Mouse (Mus musculus) lung, adult 2 months (tissue): Measurements from ENCODE around the gene Dop1b.

Source experiments
- CTCF ChIP-seq: fragments of 200-500 bp; IDR thresholded peaks from 2 replicates; pipeline ENCODE4 v1.5.1; 2011; ENCODE audit warnings: mild to moderate bottlenecking, low read length, control low read depth; ENCODE audit not compliant: insufficient read depth
- POLR2A ChIP-seq: fragments of 200-500 bp; IDR thresholded peaks from 2 replicates; pipeline ENCODE4 v1.6.1; 2011; ENCODE audit warnings: low read depth, mild to moderate bottlenecking, control low read depth, low read length, borderline replicate concordance; ENCODE audit errors: extremely low read depth

GRCm38 (mm10) chr16:93692744-93693143 lies 19.0 kb upstream of the Dop1b start:
- no peak for TF ChIP-seq POLR2A
- TF ChIP-seq CTCF: no peak
